Mouse (Mus musculus) embryonic fibroblast, embryonic 13.5 days (primary cell): ENCODE results near the gene Sumo3.

Experiments
- CTCF ChIP-seq: IDR thresholded peaks from 2 replicates; pipeline ENCODE4 v1.5.1; 2011; ENCODE audit warnings: mild to moderate bottlenecking, control low read depth, low read length, moderate library complexity, borderline replicate concordance; ENCODE audit not compliant: insufficient read depth
- POLR2A ChIP-seq: IDR thresholded peaks from 2 replicates; pipeline ENCODE4 v1.6.1; 2011; ENCODE audit warnings: low read depth, mild to moderate bottlenecking, control low read depth, low read length, moderate library complexity

- TF ChIP-seq CTCF (no peak), POLR2A (no peak)
Observed at GRCm38 (mm10) chr10:77629163-77629562, 23.3 kb downstream of the Sumo3 start.
